Comparison of ENCODE assay signal across 8 mouse cellular contexts in genomic region chr4:41762688-41763114, GRCm38 (mm10). TPM values are rescaled to one million over a fixed set of nuclear protein-coding genes. Genes with fewer than 3 reads are reported as not detected.
DNase-seq lines count a peak whose midpoint lies in the region; ATAC-seq and TF ChIP-seq lines count a peak whose summit lies in the region.
"Not testable (repeated sequence)": the region's sequence is repeated elsewhere in the genome, so short reads cannot be mapped to it uniquely, and the experiment has no call there.

No protein-coding gene starts in this region.

- TF ChIP-seq CTCF in ES-Bruce4 (IDR thresholded peaks at IDR 0.05; ENCODE audit: low read depth, low read length) = not testable (repeated sequence)

- H3K36me3 ChIP-seq in ES-Bruce4 (ENCODE audit: control insufficient read depth, insufficient read depth, low read length, poor library complexity, severe bottlenecking); forebrain, embryonic 16.5 days (ENCODE audit: control insufficient read depth, insufficient read depth); intestine, embryonic 16.5 days (ENCODE audit: control insufficient read depth, insufficient read depth, low read length): not testable (repeated sequence)
- H3K36me3 ChIP-seq in heart, embryonic 14.5 days (ENCODE audit: control insufficient read depth, insufficient read depth, low read length) = peaks cover 33% of the 10 kb centered on the region
- peaks cover 40% of the 10 kb centered on the region for H3K36me3 ChIP-seq in limb, embryonic 10.5 days

- H3K4me3 ChIP-seq in ES-Bruce4 (ENCODE audit: low read depth, low read length) = 0 out of 2 replicates have a peak overlapping the region, but pooled peaks have one; percentile 1
- H3K4me3 ChIP-seq in forebrain, embryonic 16.5 days (replicated peaks; ENCODE audit: low read length) = not testable (repeated sequence)
- H3K4me3 ChIP-seq in heart, embryonic 14.5 days (ENCODE audit: control insufficient read depth in 1 of 2, insufficient read depth in 1 of 2, low read depth in 1 of 2, low read length in 2 of 2) = peak overlapping the region; percentile 7 to 49; a peak in 3 of 4 replicates
- H3K4me3 ChIP-seq in intestine, embryonic 16.5 days (ENCODE audit: low read length) = peak overlapping the region; percentile 19; the same call in 1 of the 2 replicates
- H3K4me3 ChIP-seq in limb, embryonic 10.5 days = peak overlapping the region; percentile 64

- WGBS in forebrain, embryonic 16.5 days = 31% methylated on average over 8 of the region's 8 CpGs
- WGBS in heart, embryonic 14.5 days = 44% methylated on average over 8 of the region's 8 CpGs
- WGBS in intestine, embryonic 16.5 days = 41% methylated on average over 8 of the region's 8 CpGs
- WGBS in limb, embryonic 10.5 days = 13% methylated on average over 8 of the region's 8 CpGs

- ATAC-seq in forebrain, embryonic 16.5 days = peak; percentile 51
- not testable (repeated sequence) for ATAC-seq in heart, embryonic 14.5 days (ENCODE audit: insufficient number of reproducible peaks, insufficient read depth, low FRiP score, low read depth); intestine, embryonic 16.5 days

- TF ChIP-seq EP300 in ES-Bruce4 (IDR thresholded peaks at IDR 0.05; ENCODE audit: insufficient read depth, low read depth, low read length) = not testable (repeated sequence)

- H3K4me1 ChIP-seq in ES-Bruce4 (ENCODE audit: control insufficient read depth, insufficient read depth, low read length) = not testable (repeated sequence)
- peaks cover 30% of the 10 kb centered on the region for H3K4me1 ChIP-seq in forebrain, embryonic 16.5 days (replicated peaks; ENCODE audit: control insufficient read depth, insufficient read depth, low read length)
- H3K4me1 ChIP-seq in heart, embryonic 14.5 days (ENCODE audit: control insufficient read depth in 2 of 2, insufficient read depth in 2 of 2, low read length in 2 of 2) = peaks cover 26 to 40% of the 10 kb centered on the region in 2 experiments
- peaks cover 29% of the 10 kb centered on the region for H3K4me1 ChIP-seq in intestine, embryonic 16.5 days (ENCODE audit: control insufficient read depth, insufficient read depth, low read length)
- H3K4me1 ChIP-seq in limb, embryonic 10.5 days = peaks cover 53% of the 10 kb centered on the region

- H3K9ac ChIP-seq in ES-Bruce4 (ENCODE audit: low read depth, poor library complexity, severe bottlenecking) = not testable (repeated sequence)
- 0 out of 2 replicates have a peak overlapping the region, but pooled peaks have one; percentile 17 for H3K9ac ChIP-seq in forebrain, embryonic 16.5 days (replicated peaks; ENCODE audit: low read depth, low read length)
- H3K9ac ChIP-seq in heart, embryonic 14.5 days (ENCODE audit: low read length) = peak overlapping the region; percentile 72
- peak overlapping the region; percentile 53; the same call in 1 of the 2 replicates for H3K9ac ChIP-seq in intestine, embryonic 16.5 days (ENCODE audit: low read depth, low read length)

- TF ChIP-seq POLR2A in ES-Bruce4 (IDR thresholded peaks at IDR 0.05; ENCODE audit: insufficient read depth, low read length) = not testable (repeated sequence)

- H3K27me3 ChIP-seq in ES-Bruce4 (ENCODE audit: control insufficient read depth, insufficient read depth, low read length, poor library complexity, severe bottlenecking); forebrain, embryonic 16.5 days (replicated peaks; ENCODE audit: control insufficient read depth, insufficient read depth, low read length); heart, embryonic 14.5 days (ENCODE audit: control insufficient read depth, insufficient read depth, low read length); intestine, embryonic 16.5 days (replicated peaks; ENCODE audit: control insufficient read depth, insufficient read depth, low read length); limb, embryonic 10.5 days (ENCODE audit: low read depth, poor library complexity, severe bottlenecking): not testable (repeated sequence)

- H3K27ac ChIP-seq in ES-Bruce4 (ENCODE audit: insufficient read depth, low read length); forebrain, embryonic 16.5 days (ENCODE audit: low read length): not testable (repeated sequence)
- H3K27ac ChIP-seq in heart, embryonic 14.5 days (replicated peaks in 1 of 2; ENCODE audit: control insufficient read depth in 1 of 2, insufficient read depth in 1 of 2, low read depth in 2 of 2, low read length in 2 of 2) = peak overlapping the region; percentile 84 to 96
- H3K27ac ChIP-seq in intestine, embryonic 16.5 days (ENCODE audit: low read length) = peak overlapping the region; percentile 95
- peak overlapping the region; percentile 90 for H3K27ac ChIP-seq in limb, embryonic 10.5 days

- H3K4me2 ChIP-seq in forebrain, embryonic 16.5 days (ENCODE audit: low read length) = not testable (repeated sequence)
- peak overlapping the region; percentile 79 for H3K4me2 ChIP-seq in heart, embryonic 14.5 days (ENCODE audit: low read length)
- H3K4me2 ChIP-seq in intestine, embryonic 16.5 days (ENCODE audit: low read depth, low read length) = peak overlapping the region; percentile 75

- H3K9me3 ChIP-seq in ES-Bruce4 (replicated peaks; ENCODE audit: control insufficient read depth, insufficient read depth, low read length, poor library complexity, severe bottlenecking); forebrain, embryonic 16.5 days (ENCODE audit: control insufficient read depth, low read length); heart, embryonic 14.5 days (ENCODE audit: control insufficient read depth, low read length); intestine, embryonic 16.5 days (ENCODE audit: control insufficient read depth, low read length); limb, embryonic 10.5 days (replicated peaks): not testable (repeated sequence)

- DNase-seq in cerebellum, postnatal 14 days = peak; percentile 75 to 83
- DNase-seq in limb, embryonic 10.5 days (ENCODE audit: low spot score) = peak; percentile 79
- peak; percentile 46 for DNase-seq in lung, postnatal 36 days
- DNase-seq in right cerebral cortex, postnatal 14 days = peak; percentile 73

RNA-seq across cellular contexts. Expression of gene Sigmar1, which starts 6.7 kb away (rescaled TPM):
- polyA plus RNA-seq in ES-Bruce4 (2011; ENCODE audit: insufficient read depth, insufficient read length, low read depth, missing spikeins) = 62.6 and 63.1 TPM in 2 replicates
- 48.0 and 55.8 TPM in 2 replicates for polyA plus RNA-seq in forebrain, embryonic 16.5 days (2015; fragmentation: Nextera tagmentation; extraction: Ambion mirVana)
- 56.8 and 57.0 TPM in 2 replicates for polyA plus RNA-seq in heart, embryonic 14.5 days (2014; fragmentation: Nextera tagmentation; extraction: Ambion mirVana)
- polyA plus RNA-seq in intestine, embryonic 16.5 days (2015; fragmentation: Nextera tagmentation; extraction: Ambion mirVana) = 105 and 111 TPM in 2 replicates
- polyA plus RNA-seq in limb, embryonic 10.5 days (2016; fragmentation: Nextera tagmentation; extraction: Ambion mirVana) = 83.7 and 91.1 TPM in 2 replicates

RNA-seq across cellular contexts. Expression of gene Galt, which starts 7.7 kb away (rescaled TPM):
- 21.7 and 21.9 TPM in 2 replicates for polyA plus RNA-seq in ES-Bruce4 (2011; ENCODE audit: insufficient read depth, insufficient read length, low read depth, missing spikeins)
- polyA plus RNA-seq in forebrain, embryonic 16.5 days (2015; fragmentation: Nextera tagmentation; extraction: Ambion mirVana) = 21.2 and 30.2 TPM in 2 replicates
- polyA plus RNA-seq in heart, embryonic 14.5 days (2014; fragmentation: Nextera tagmentation; extraction: Ambion mirVana) = 59.6 and 63.7 TPM in 2 replicates
- polyA plus RNA-seq in intestine, embryonic 16.5 days (2015; fragmentation: Nextera tagmentation; extraction: Ambion mirVana) = 93.4 and 103 TPM in 2 replicates
- 33.7 and 37.6 TPM in 2 replicates for polyA plus RNA-seq in limb, embryonic 10.5 days (2016; fragmentation: Nextera tagmentation; extraction: Ambion mirVana)

RNA-seq across cellular contexts. Expression of gene Ccl27a, which starts 11.3 kb away (rescaled TPM):
- 28.4 and 32.8 TPM in 2 replicates for polyA plus RNA-seq in ES-Bruce4 (2011; ENCODE audit: insufficient read depth, insufficient read length, low read depth, missing spikeins)
- polyA plus RNA-seq in forebrain, embryonic 16.5 days (2015; fragmentation: Nextera tagmentation; extraction: Ambion mirVana) = 199 and 219 TPM in 2 replicates
- polyA plus RNA-seq in heart, embryonic 14.5 days (2014; fragmentation: Nextera tagmentation; extraction: Ambion mirVana) = 49.2 and 55.5 TPM in 2 replicates
- polyA plus RNA-seq in intestine, embryonic 16.5 days (2015; fragmentation: Nextera tagmentation; extraction: Ambion mirVana) = 24.3 and 26.8 TPM in 2 replicates
- polyA plus RNA-seq in limb, embryonic 10.5 days (2016; fragmentation: Nextera tagmentation; extraction: Ambion mirVana) = 26.7 and 35.6 TPM in 2 replicates

RNA-seq across cellular contexts. Expression of gene Arid3c, which starts 31.8 kb away (rescaled TPM):
- 0.64 and 0.69 TPM in 2 replicates for polyA plus RNA-seq in ES-Bruce4 (2011; ENCODE audit: insufficient read depth, insufficient read length, low read depth, missing spikeins)
- not detected in 2 replicates for polyA plus RNA-seq in forebrain, embryonic 16.5 days (2015; fragmentation: Nextera tagmentation; extraction: Ambion mirVana)
- not detected in 2 replicates for polyA plus RNA-seq in heart, embryonic 14.5 days (2014; fragmentation: Nextera tagmentation; extraction: Ambion mirVana)
- not detected in 2 replicates for polyA plus RNA-seq in intestine, embryonic 16.5 days (2015; fragmentation: Nextera tagmentation; extraction: Ambion mirVana)
- not detected in 2 replicates for polyA plus RNA-seq in limb, embryonic 10.5 days (2016; fragmentation: Nextera tagmentation; extraction: Ambion mirVana)

RNA-seq across cellular contexts. Expression of gene Dctn3, which starts 39.7 kb away (rescaled TPM):
- polyA plus RNA-seq in ES-Bruce4 (2011; ENCODE audit: insufficient read depth, insufficient read length, low read depth, missing spikeins) = 65.1 and 67.6 TPM in 2 replicates
- polyA plus RNA-seq in forebrain, embryonic 16.5 days (2015; fragmentation: Nextera tagmentation; extraction: Ambion mirVana) = 304 and 315 TPM in 2 replicates
- polyA plus RNA-seq in heart, embryonic 14.5 days (2014; fragmentation: Nextera tagmentation; extraction: Ambion mirVana) = 122 and 134 TPM in 2 replicates
- 136 and 143 TPM in 2 replicates for polyA plus RNA-seq in intestine, embryonic 16.5 days (2015; fragmentation: Nextera tagmentation; extraction: Ambion mirVana)
- polyA plus RNA-seq in limb, embryonic 10.5 days (2016; fragmentation: Nextera tagmentation; extraction: Ambion mirVana) = 118 and 123 TPM in 2 replicates
